Mouse (Mus musculus): Measurements from ENCODE around the gene Krtap12-1.
"Not testable (repeated sequence)": the region's sequence is repeated elsewhere in the genome, so short reads cannot be mapped to it uniquely, and the experiment has no call there.

The Krtap12-1 gene

GRCm38 (mm10) chr10:77741924-77742688 is 21.7 kb downstream of the Krtap12-1 start, which contains the start of gene Gm18596:
Gm18596 (minus strand) TSS chr10:77742638.
- not testable (repeated sequence) for DNase-seq (ENCODE audit: low spot score in 2 of 2)

GRCm38 (mm10) chr10:77750686-77751085 is 30.3 kb downstream of the Krtap12-1 start:
- not testable (repeated sequence) for DNase-seq (ENCODE audit: low spot score in 2 of 2)

GRCm38 (mm10) chr10:77751254-77751653 is 30.9 kb downstream of the Krtap12-1 start, which contains the start of gene Gm9736:
Gm9736 (minus strand) TSS chr10:77751354.
- not testable (repeated sequence) for DNase-seq (ENCODE audit: low spot score in 2 of 2)

GRCm38 (mm10) chr10:77752312-77752711 is 31.9 kb downstream of the Krtap12-1 start:
- DNase-seq (ENCODE audit: low spot score in 2 of 2): not testable (repeated sequence)

GRCm38 (mm10) chr10:77753448-77753847 is 33.0 kb downstream of the Krtap12-1 start:
- no peak for DNase-seq (ENCODE audit: low spot score in 2 of 2)

GRCm38 (mm10) chr10:77759582-77759981 is 39.2 kb downstream of the Krtap12-1 start, which contains the start of gene Gm3233:
Gm3233 (minus strand) TSS chr10:77759682.
- not testable (repeated sequence) for DNase-seq (ENCODE audit: low spot score in 2 of 2)

- DNase-seq (ENCODE audit: low spot score in 2 of 2): no peak
Observed at GRCm38 (mm10) chr10:77769727-77770126, 49.3 kb downstream of the Krtap12-1 start.

Measured in urinary bladder, postnatal 36 days (tissue).